Mouse (Mus musculus) heart, adult 8-10 months (tissue): ENCODE results near the gene Chrm5. TPM values are rescaled to one million over a fixed set of nuclear protein-coding genes. Genes with fewer than 3 reads are reported as not detected.
"Not testable (repeated sequence)": the region's sequence is repeated elsewhere in the genome, so short reads cannot be mapped to it uniquely, and the experiment has no call there.

Experiments used
- DNase-seq: peaks from one replicate; pipeline ENCODE4 v3.0.0; 2022; ENCODE audit warnings: low spot score
- total RNA-seq, 4 experiments: library from RNA; stranded (reverse); gene quantifications; 2 replicates each; pipeline ENCODE4 v1.2.4; 2022

The Chrm5 gene
- total RNA-seq, 4 experiments from 2014 or later, result not detected

DNA sequence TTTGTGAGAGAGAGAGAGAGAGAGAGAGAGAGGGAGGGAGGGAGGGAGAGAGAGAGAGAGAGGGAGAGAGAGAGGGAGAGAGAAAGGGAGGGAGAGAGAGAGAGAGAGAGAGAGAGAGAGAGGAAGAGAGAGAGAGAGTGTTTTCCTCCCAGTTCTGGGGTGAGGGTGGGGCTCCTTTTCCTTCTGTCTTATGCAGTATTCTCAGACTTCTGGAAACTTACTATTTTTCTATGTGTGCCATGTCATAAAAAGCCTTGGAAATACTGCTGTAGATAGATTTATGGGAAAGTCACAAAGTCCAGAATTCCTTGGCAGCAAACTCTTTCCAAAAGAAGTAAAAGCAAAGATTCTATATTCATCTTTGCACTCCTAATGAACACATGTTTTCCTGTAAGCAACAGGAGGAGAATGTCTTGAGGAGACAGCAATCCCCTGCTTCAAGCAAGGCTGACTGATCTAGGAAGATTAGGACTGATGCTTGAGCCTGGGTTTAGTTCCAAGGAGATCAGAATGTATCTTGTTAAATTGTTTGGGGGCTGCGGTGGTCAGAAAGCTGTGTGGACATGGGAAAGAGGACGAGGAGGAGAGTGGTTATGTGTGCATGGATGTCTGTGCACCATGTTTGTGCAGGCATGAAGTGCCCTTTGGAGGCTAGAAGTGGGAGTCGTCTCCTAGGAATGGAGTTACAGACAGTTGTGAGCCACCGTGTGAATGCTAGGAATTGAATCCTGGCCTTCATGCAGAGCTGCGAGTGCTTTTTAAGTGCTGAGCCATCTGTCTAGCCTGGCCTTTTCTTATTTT lies 2.2 kb upstream of the Chrm5 start:
- no peak for DNase-seq

DNA sequence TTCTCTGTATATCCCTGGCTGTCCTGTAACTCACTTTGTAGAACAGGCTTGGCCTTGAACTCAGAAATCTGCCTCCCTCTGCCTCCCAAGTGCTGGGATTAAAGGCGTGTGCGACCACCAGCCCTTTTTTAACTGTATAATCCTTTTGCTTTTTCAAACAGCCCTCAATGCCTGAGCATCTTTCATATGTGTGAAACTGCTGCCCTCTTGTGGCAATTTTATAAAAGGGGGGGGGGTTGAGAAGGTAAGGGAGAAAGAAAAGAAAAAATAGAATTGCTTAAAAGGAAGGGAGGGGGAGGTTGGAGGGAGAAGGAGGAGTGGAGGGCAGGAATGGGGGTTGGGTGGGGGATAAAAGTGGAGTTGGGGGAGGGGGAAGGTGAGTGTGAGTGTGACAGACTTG lies 995 bp upstream of the Chrm5 start:
- no peak for DNase-seq

- no peak for DNase-seq
These were observed 4.0 kb downstream of the Chrm5 start for GRCm38 (mm10) chr2:112476554-112476953.

- DNase-seq, result no peak
These were observed 5.4 kb downstream of the Chrm5 start for GRCm38 (mm10) chr2:112474997-112475724.

- DNase-seq, result no peak
These were observed 8.5 kb downstream of the Chrm5 start for GRCm38 (mm10) chr2:112472076-112472475.

DNA sequence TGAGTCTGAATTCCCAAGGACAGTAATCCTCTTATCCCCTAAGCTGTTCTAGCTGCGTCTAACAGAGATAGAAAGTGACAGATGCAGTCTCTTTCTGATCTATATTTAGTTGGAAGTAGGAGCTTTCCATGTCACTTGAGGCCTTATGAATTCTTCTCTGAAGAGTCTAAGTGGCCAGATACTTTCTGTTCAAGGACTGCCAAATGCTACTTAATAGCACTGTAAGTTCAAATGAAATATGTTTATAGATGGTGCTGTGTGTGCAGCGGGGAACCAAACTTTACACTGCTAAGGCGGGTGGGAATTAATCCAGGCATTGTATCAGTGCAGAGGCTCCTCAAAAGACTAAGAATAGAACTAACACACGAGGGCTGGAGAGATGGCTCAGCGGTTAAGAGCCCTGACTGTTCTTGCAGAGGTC lies 9.6 kb downstream of the Chrm5 start:
- no peak for DNase-seq

DNA sequence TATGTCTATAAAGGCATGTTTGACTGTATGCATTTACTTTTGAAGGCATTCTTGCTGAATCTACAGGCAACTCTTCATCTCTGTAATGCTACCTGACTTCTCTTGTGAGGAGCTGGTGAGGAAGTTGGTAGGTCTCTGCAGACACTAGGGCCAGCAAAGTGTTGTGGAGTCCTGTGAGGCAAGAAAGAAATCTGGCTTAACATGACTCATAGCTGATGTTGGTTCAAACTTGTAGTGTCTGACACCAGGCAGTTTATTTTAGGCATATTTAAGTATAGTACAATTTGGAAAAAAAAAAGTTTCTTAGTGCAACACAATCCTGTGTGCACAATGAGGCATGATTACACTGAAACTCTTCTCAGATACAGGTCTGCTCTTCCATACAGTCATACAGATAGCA lies 11.0 kb downstream of the Chrm5 start:
- DNase-seq, result no peak

- no peak for DNase-seq
These were observed 20.0 kb downstream of the Chrm5 start for GRCm38 (mm10) chr2:112460557-112460956.

DNA sequence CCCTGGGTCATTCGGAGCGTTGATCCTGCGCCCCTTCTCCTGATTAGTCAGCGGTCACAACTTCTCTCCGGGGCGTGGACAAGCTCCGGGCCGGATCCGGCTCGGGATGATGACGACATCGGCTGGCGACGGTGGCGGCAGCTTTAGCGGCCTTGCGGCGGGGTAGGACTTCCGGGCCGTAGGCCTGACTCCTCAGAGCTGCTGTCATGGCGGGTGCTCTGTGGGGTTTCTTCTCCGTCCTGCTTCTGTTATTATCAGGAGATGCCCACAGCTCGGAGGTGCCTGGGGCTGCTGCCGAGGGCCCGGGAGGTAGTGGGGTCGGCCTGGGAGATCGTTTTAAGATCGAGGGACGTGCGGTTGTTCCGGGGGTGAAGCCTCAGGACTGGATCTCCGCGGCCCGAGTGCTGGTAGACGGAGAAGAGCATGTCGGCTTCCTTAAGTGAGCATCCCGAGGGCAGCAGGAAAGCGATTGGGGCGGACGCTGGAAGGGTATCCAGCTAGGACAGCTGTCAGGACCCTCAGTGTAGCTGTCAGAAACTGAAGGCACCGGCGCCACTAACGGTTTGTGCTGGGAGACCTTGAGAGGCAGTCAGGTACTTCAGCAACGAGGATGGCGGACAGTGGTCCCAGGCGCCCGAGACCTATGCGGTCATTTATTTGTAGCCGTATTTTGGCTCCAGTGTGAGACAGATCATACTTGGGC lies 25.6 kb downstream of the Chrm5 start, which contains the start of gene Emc7:
TSS of gene Emc7 (plus strand) at position 136 of the 703 bp plus-strand sequence.
- DNase-seq, result peak; percentile 96

DNA sequence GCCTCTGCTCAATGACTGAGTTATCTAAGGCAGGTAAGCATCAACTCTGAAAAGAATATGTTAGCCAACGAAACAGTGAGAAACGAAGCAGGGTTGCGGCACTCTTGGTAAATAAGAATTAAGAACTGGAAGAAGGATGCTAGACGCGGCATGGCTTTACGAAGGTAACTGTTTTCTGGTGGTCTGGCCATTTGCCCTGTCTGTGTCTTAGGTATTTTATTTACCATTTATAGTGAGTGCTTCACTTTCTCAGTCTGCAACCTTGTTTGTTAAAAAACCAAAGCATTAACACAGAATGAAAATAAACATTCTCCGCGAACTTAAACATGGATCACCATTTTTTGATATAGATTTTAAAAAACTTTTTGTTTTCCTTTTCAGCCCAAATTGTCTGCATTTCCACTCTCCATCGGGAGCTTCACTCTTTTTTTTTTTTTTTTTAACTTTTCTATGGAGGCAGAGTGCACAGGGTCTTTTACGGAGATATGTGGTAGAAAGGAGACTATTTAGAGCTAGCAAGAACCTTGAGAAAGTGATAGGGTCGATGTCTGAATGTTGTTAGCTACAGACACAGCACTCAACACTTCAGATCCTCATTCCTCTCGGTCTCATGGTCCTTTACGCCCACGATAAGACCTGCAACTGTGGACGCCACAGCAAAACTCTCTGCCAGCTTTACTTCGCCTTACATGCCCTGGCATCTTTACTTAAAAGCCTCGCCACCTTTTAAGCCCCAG lies 26.3 kb downstream of the Chrm5 start:
- DNase-seq, result no peak

- DNase-seq, result not testable (repeated sequence)
These were observed 28.1 kb downstream of the Chrm5 start for GRCm38 (mm10) chr2:112452513-112452912.

- DNase-seq, result no peak
These were observed 30.8 kb downstream of the Chrm5 start for GRCm38 (mm10) chr2:112449597-112450296.

DNA sequence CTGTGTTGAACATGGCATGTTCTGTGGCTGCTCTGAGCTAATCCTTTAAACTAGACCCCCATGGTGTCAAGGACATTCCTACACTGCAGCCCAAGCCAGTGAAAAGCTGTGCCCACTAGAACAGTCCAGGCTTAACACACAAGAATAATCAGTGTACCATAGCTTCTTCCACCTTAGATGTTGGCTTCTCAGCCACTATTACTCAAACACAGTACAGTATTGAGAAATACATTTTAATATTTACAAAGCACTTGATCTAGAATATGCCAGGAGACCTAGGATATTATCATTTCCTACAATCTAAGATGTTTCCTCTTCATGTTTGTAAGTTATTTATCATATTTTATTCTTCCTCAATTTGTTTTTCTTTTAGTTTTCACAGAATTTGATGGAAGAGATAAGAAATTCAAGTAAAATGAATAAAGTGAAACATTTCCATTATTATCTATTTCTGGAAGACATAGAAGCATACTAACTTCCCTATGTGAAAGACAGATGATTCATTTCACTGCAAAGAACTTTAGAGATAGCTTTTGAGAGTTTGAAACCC lies 32.0 kb downstream of the Chrm5 start:
- DNase-seq, result no peak

DNA sequence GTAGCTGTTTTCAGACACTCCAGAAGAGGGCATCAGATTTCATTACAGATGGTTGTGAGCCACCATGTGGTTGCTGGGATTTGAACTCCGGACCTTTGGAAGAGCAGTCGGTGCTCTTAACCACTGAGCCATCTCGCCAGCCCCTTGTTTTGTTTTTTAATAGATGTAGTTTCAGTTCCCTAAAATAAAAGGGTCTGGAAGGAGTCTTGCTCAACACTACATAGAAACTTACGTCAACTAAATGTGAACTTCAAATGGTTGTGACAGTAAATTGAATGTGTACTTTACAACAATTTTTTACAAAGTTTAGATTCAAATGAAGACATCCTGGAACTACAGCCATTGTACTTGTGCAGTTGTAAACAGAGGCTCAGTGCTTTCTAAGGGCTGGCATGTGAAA lies 32.5 kb downstream of the Chrm5 start:
- not testable (repeated sequence) for DNase-seq

- DNase-seq, result no peak
These were observed 35.1 kb downstream of the Chrm5 start for GRCm38 (mm10) chr2:112445511-112445910.

- no peak for DNase-seq
These were observed 37.1 kb downstream of the Chrm5 start for GRCm38 (mm10) chr2:112443491-112443890.

- DNase-seq, result no peak
These were observed 43.0 kb downstream of the Chrm5 start for GRCm38 (mm10) chr2:112437589-112437988.

DNA sequence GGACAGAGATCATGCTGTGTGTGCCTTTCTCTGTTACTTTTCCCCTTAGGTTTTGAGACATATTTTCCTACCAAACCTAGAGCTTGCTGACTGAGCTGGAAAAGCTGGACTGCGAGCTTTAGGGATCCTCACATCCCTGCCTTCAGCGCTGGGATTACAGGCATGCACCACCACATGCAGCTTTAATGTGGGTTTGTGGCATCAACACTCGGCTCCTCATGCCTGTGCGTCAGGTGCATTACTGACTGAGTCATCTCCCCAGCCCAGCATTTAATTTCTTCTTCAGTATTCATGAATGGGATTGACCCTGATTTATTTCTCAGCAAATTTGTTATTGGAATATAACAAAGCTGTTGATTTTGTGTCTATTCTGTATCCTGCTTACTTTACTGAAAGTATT lies 44.3 kb downstream of the Chrm5 start:
- DNase-seq, result no peak

- DNase-seq, result no peak
These were observed 47.2 kb downstream of the Chrm5 start for GRCm38 (mm10) chr2:112433359-112433758.

DNA sequence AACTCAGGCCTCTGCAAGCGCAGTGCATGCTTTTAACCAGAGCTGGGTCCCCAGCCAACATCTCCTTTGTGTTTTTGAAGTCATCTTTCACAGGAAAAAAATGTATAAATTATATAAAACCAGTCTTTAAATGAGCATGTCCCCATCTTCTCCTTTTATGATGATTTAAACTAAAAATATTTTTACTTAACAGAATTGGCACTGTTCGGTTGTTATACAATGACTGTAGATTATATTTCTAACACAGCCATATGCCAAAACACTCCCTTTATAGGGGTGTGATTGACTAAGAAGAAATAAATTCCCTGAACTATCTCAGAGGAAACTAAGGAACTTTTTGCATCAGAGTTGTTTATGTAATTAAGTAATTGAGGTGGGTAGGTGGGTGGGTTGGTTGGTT lies 48.0 kb downstream of the Chrm5 start:
- no peak for DNase-seq

- no peak for DNase-seq
These were observed 50.2 kb downstream of the Chrm5 start for GRCm38 (mm10) chr2:112430403-112430802.
